ENCODE assay signal across 11 mouse cellular contexts in genomic region chr9:114025182-114025581, GRCm38 (mm10). TPM values are rescaled to one million over a fixed set of nuclear protein-coding genes. Genes with fewer than 3 reads are reported as not detected.
DNase-seq lines count a peak whose midpoint lies in the region; ATAC-seq lines count a peak whose summit lies in the region.
"Had no signal": no experiment of that assay in that cellular context is flagged by ENCODE, and none has a peak within 500 bp of the region (broad histone marks: within the 10 kb centered on the region; RNA-seq: fewer than 3 reads in every experiment).

No protein-coding gene starts in this region.

- H3K9ac ChIP-seq in hindbrain, embryonic 13.5 days = peak overlapping the region; percentile 85
- H3K9ac ChIP-seq in embryonic facial prominence, embryonic 12.5 days = no peak overlapping the region
- peak overlapping the region; percentile 85 for H3K9ac ChIP-seq in hindbrain, embryonic 14.5 days
- peak overlapping the region; percentile 84; the same call in 1 of the 2 replicates for H3K9ac ChIP-seq in midbrain, embryonic 15.5 days

- no peak for ATAC-seq in hindbrain, embryonic 13.5 days (ENCODE audit: low FRiP score)
- no peak for ATAC-seq in embryonic facial prominence, embryonic 12.5 days (ENCODE audit: insufficient number of reproducible peaks, insufficient read depth, low FRiP score, low TSS enrichment)
- ATAC-seq in hindbrain, embryonic 14.5 days (ENCODE audit: low FRiP score) = no peak
- ATAC-seq in midbrain, embryonic 15.5 days (replicated peaks) = no peak

- peaks cover 13% of the 10 kb centered on the region for H3K4me1 ChIP-seq in hindbrain, embryonic 13.5 days (replicated peaks)
- H3K4me1 ChIP-seq in hindbrain, embryonic 10.5 days (replicated peaks) = peaks cover 23% of the 10 kb centered on the region
- peaks cover 9% of the 10 kb centered on the region for H3K4me1 ChIP-seq in embryonic facial prominence, embryonic 12.5 days
- peaks cover 10% of the 10 kb centered on the region for H3K4me1 ChIP-seq in hindbrain, embryonic 14.5 days (replicated peaks; ENCODE audit: control insufficient read depth, insufficient read depth, low read length)
- H3K4me1 ChIP-seq in midbrain, embryonic 15.5 days = peaks cover 16% of the 10 kb centered on the region

- no peak overlapping the region for H3K27ac ChIP-seq in hindbrain, embryonic 13.5 days
- H3K27ac ChIP-seq in hindbrain, embryonic 10.5 days = no peak overlapping the region
- H3K27ac ChIP-seq in embryonic facial prominence, embryonic 12.5 days = no peak overlapping the region
- H3K27ac ChIP-seq in hindbrain, embryonic 14.5 days = no peak overlapping the region
- no peak overlapping the region for H3K27ac ChIP-seq in midbrain, embryonic 15.5 days

- H3K9me3 ChIP-seq in hindbrain, embryonic 13.5 days = no peaks in the 10 kb centered on the region
- no peaks in the 10 kb centered on the region for H3K9me3 ChIP-seq in hindbrain, embryonic 10.5 days
- no peaks in the 10 kb centered on the region for H3K9me3 ChIP-seq in embryonic facial prominence, embryonic 12.5 days
- no peaks in the 10 kb centered on the region for H3K9me3 ChIP-seq in hindbrain, embryonic 14.5 days (ENCODE audit: control insufficient read depth, low read length)
- no peaks in the 10 kb centered on the region for H3K9me3 ChIP-seq in midbrain, embryonic 15.5 days

- 62% methylated on average over 9 of the region's 9 CpGs for WGBS in hindbrain, embryonic 13.5 days
- 65% methylated on average over 9 of the region's 9 CpGs for WGBS in hindbrain, embryonic 10.5 days
- 49% methylated on average over 9 of the region's 9 CpGs for WGBS in embryonic facial prominence, embryonic 12.5 days
- WGBS in hindbrain, embryonic 14.5 days = 67% methylated on average over 9 of the region's 9 CpGs
- WGBS in midbrain, embryonic 15.5 days = 64% methylated on average over 9 of the region's 9 CpGs

- H3K27me3 ChIP-seq in hindbrain, embryonic 13.5 days = no peaks in the 10 kb centered on the region
- no peaks in the 10 kb centered on the region for H3K27me3 ChIP-seq in hindbrain, embryonic 10.5 days (ENCODE audit: insufficient read depth, poor library complexity, severe bottlenecking)
- no peaks in the 10 kb centered on the region for H3K27me3 ChIP-seq in embryonic facial prominence, embryonic 12.5 days
- H3K27me3 ChIP-seq in hindbrain, embryonic 14.5 days (ENCODE audit: control insufficient read depth, insufficient read depth, low read length) = no peaks in the 10 kb centered on the region
- no peaks in the 10 kb centered on the region for H3K27me3 ChIP-seq in midbrain, embryonic 15.5 days (replicated peaks)

- no peak for DNase-seq in hindbrain, embryonic 10.5 days (ENCODE audit: low spot score)
- DNase-seq in hindbrain, embryonic 14.5 days (ENCODE audit: low spot score) = no peak
- DNase-seq in thymus, postnatal 25 days = no peak
- no peak for DNase-seq in cerebellum, postnatal 4 days (ENCODE audit: low spot score in 2 of 2)
- no peak for DNase-seq in ovary, postnatal 36 days (ENCODE audit: low spot score)
- DNase-seq: kidney, adult 9 months; right cerebral cortex, postnatal 25 days; thymus, adult 18-20 months had no signal

- H3K36me3 ChIP-seq in hindbrain, embryonic 13.5 days = no peaks in the 10 kb centered on the region
- no peaks in the 10 kb centered on the region for H3K36me3 ChIP-seq in hindbrain, embryonic 10.5 days
- H3K36me3 ChIP-seq in embryonic facial prominence, embryonic 12.5 days = no peaks in the 10 kb centered on the region
- no peaks in the 10 kb centered on the region for H3K36me3 ChIP-seq in hindbrain, embryonic 14.5 days (replicated peaks; ENCODE audit: control insufficient read depth, insufficient read depth)
- H3K36me3 ChIP-seq in midbrain, embryonic 15.5 days (replicated peaks) = no peaks in the 10 kb centered on the region

- peak overlapping the region; percentile 71 for H3K4me3 ChIP-seq in hindbrain, embryonic 13.5 days
- no peak overlapping the region for H3K4me3 ChIP-seq in hindbrain, embryonic 10.5 days
- H3K4me3 ChIP-seq in embryonic facial prominence, embryonic 12.5 days = 0 out of 2 replicates have a peak overlapping the region, but pooled peaks have one; percentile 3
- peak overlapping the region; percentile 69 for H3K4me3 ChIP-seq in hindbrain, embryonic 14.5 days (replicated peaks; ENCODE audit: low read length)
- H3K4me3 ChIP-seq in midbrain, embryonic 15.5 days = peak overlapping the region; percentile 93; the same call in 1 of the 2 replicates

- peak overlapping the region; percentile 74 for H3K4me2 ChIP-seq in hindbrain, embryonic 13.5 days
- H3K4me2 ChIP-seq in embryonic facial prominence, embryonic 12.5 days (replicated peaks) = peak overlapping the region; percentile 86
- H3K4me2 ChIP-seq in hindbrain, embryonic 14.5 days (replicated peaks) = peak overlapping the region; percentile 66
- peak overlapping the region; percentile 77 for H3K4me2 ChIP-seq in midbrain, embryonic 15.5 days

RNA-seq across cellular contexts. Expression of gene Fbxl2, which starts 20.8 kb away (rescaled TPM):
- 22.1 and 22.2 TPM in 2 replicates for polyA plus RNA-seq in hindbrain, embryonic 13.5 days (2015; fragmentation: Nextera tagmentation; extraction: Ambion mirVana)
- polyA plus RNA-seq in hindbrain, embryonic 10.5 days (2016; fragmentation: Nextera tagmentation; extraction: Ambion mirVana) = 6.4 and 8.8 TPM in 2 replicates
- 8.3 and 8.6 TPM in 2 replicates for polyA plus RNA-seq in embryonic facial prominence, embryonic 12.5 days (2016; fragmentation: Nextera tagmentation; extraction: Ambion mirVana)
- 25.2 and 27.2 TPM in 2 replicates for polyA plus RNA-seq in hindbrain, embryonic 14.5 days (2014; fragmentation: Nextera tagmentation; extraction: Ambion mirVana)
- 28.9 and 31.2 TPM in 2 replicates for polyA plus RNA-seq in midbrain, embryonic 15.5 days (2015; fragmentation: Nextera tagmentation; extraction: Ambion mirVana)

RNA-seq across cellular contexts. Expression of gene Susd5, which starts 31.8 kb away (rescaled TPM):
- polyA plus RNA-seq in hindbrain, embryonic 13.5 days (2015; fragmentation: Nextera tagmentation; extraction: Ambion mirVana) = 0.42 and 0.66 TPM in 2 replicates
- 0.16 and 0.30 TPM in 2 replicates for polyA plus RNA-seq in hindbrain, embryonic 10.5 days (2016; fragmentation: Nextera tagmentation; extraction: Ambion mirVana)
- 6.4 and 9.2 TPM in 2 replicates for polyA plus RNA-seq in embryonic facial prominence, embryonic 12.5 days (2016; fragmentation: Nextera tagmentation; extraction: Ambion mirVana)
- polyA plus RNA-seq in hindbrain, embryonic 14.5 days (2014; fragmentation: Nextera tagmentation; extraction: Ambion mirVana) = 0.39 and 0.65 TPM in 2 replicates
- polyA plus RNA-seq in midbrain, embryonic 15.5 days (2015; fragmentation: Nextera tagmentation; extraction: Ambion mirVana) = 0.50 and 0.59 TPM in 2 replicates
